Mouse (Mus musculus) heart, adult 9 months (tissue): Measurements from ENCODE around the gene Mageb4.
"Not testable (repeated sequence)": the region's sequence is repeated elsewhere in the genome, so short reads cannot be mapped to it uniquely, and the experiment has no call there.

ENCODE experiments used
- DNase-seq, 2 experiments: peaks; one replicate each; pipeline ENCODE4 v3.0.0; 2022; ENCODE audit warnings: low spot score in 2 of 2

The Mageb4 gene

DNA sequence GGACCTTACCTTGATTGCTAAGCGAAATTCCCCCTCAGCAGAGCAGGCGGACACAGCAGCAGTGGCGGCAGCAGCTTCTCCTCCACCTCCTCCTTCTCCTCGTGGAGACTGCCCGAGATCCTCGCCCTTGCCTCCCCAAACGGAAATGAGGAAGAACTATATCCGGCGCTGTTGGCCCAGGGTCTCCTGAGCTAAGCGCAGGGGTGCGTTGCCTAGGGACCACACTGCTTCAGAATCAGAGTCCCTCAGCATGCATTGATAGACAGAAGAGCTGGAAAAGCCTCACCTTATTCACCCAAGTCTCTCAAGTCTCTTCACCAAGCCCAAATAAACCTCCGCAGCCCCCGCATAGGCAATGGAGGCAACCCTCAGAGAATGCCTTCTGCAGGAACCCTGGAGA lies at the start of gene Mageb4:
Gene Mageb4, minus strand, starts transcription at position 101 of the 400 bp plus-strand sequence.
- DNase-seq, result not testable (repeated sequence)

DNA sequence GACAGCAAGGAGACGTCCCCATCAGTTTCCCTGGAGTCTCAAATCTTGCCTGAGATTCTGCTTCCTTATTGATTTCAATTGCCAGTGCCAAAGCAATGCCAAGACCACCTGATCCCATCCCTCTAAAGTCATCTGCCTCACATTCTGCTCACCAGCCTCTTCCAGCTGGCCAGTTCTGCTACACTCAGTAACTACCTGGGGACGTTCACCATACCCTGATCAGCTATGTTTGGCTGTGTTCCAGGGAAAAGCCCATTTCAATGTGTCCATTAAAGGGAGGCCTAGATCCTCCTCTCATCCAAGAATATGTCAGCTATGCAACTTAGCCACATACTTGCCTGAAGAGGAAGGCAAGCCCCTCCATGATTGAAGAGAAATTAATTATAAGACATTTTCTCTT lies 20.3 kb downstream of the Mageb4 start:
- DNase-seq, result not testable (repeated sequence)

DNA sequence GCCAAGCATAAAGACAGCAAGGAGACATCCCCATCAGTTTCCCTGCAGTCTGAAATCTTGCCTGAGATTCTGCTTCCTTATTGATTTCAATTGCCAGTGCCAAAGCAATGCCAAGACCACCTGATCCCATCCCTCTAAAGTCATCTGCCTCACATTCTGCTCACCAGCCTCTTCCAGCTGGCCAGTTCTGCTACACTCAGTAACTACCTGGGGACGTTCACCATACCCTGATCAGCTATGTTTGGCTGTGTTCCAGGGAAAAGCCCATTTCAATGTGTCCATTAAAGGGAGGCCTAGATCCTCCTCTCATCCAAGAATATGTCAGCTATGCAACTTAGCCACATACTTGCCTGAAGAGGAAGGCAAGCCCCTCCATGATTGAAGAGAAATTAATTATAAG lies 58.9 kb downstream of the Mageb4 start:
- not testable (repeated sequence) for DNase-seq

DNA sequence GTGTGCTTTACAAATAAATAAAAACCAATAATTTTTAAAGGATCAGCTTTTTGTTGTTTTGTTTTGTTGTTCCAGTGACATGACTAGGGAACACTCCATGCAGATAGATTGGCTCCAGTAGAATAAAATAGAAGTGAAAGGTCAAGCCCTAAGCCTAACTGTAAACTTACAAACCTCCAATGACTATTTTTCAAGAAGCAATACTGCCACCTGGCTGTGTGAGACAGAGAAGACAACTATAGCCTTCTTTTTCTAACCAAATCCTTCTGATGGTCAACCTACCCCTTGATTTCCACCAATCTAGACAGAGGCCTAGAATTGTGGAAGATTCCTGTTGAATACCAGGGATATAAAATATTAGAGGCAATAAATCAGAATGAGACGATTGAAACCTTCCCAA lies 67.6 kb downstream of the Mageb4 start:
- no peak for DNase-seq
